ENCODE assay signal across 8 mouse cellular contexts in genomic region chr11:43617924-43618323, GRCm38 (mm10). TPM values are rescaled to one million over a fixed set of nuclear protein-coding genes. Genes with fewer than 3 reads are reported as not detected.
DNase-seq lines count a peak whose midpoint lies in the region; ATAC-seq and TF ChIP-seq lines count a peak whose summit lies in the region.

No protein-coding gene starts in this region.

- WGBS in lung, postnatal 0 days = 33% methylated on average over 5 of the region's 5 CpGs
- WGBS in hindbrain, embryonic 12.5 days = 35% methylated on average over 5 of the region's 5 CpGs
- WGBS in neural tube, embryonic 14.5 days = 29% methylated on average over 5 of the region's 5 CpGs

- H3K27ac ChIP-seq in lung, postnatal 0 days (ENCODE audit: low read length) = no peak overlapping the region; the same call in 1 of the 2 replicates
- H3K27ac ChIP-seq in hindbrain, embryonic 12.5 days = peak overlapping the region; percentile 46; the same call in 1 of the 2 replicates
- peak overlapping the region; percentile 55; the same call in 1 of the 2 replicates for H3K27ac ChIP-seq in neural tube, embryonic 14.5 days (ENCODE audit: low read depth, low read length)

- peak; percentile 65 for DNase-seq in lung, postnatal 0 days (ENCODE audit: low spot score)
- DNase-seq in lung, postnatal 36 days = no peak
- DNase-seq in heart, adult 18-20 months = peak; percentile 63 to 70
- no peak for DNase-seq in ovary, adult 18-20 months (ENCODE audit: low spot score)

- H3K4me2 ChIP-seq in lung, postnatal 0 days (replicated peaks; ENCODE audit: low read depth, low read length) = no peak overlapping the region
- no peak overlapping the region for H3K4me2 ChIP-seq in hindbrain, embryonic 12.5 days (replicated peaks)
- no peak overlapping the region for H3K4me2 ChIP-seq in neural tube, embryonic 14.5 days (ENCODE audit: low read depth, low read length)

- H3K9ac ChIP-seq in lung, postnatal 0 days (replicated peaks; ENCODE audit: low read depth) = no peak overlapping the region
- no peak overlapping the region for H3K9ac ChIP-seq in hindbrain, embryonic 12.5 days
- no peak overlapping the region for H3K9ac ChIP-seq in neural tube, embryonic 14.5 days (replicated peaks; ENCODE audit: low read depth, low read length)

- peak; percentile 70 for ATAC-seq in lung, postnatal 0 days
- ATAC-seq in hindbrain, embryonic 12.5 days (ENCODE audit: low FRiP score) = peak; percentile 59
- ATAC-seq in neural tube, embryonic 14.5 days (ENCODE audit: low read depth) = peak; percentile 64; the same call in 1 of the 2 replicates
- ATAC-seq in cerebellum, adult (ENCODE audit: insufficient number of reproducible peaks, low FRiP score, low TSS enrichment) = no peak
- ATAC-seq in megakaryocyte progenitor cell, adult 5-6 weeks (replicated peaks; ENCODE audit: poor library complexity) = no peak

- no peaks in the 10 kb centered on the region for H3K27me3 ChIP-seq in lung, postnatal 0 days (replicated peaks; ENCODE audit: insufficient read depth, low read length)
- H3K27me3 ChIP-seq in hindbrain, embryonic 12.5 days = no peaks in the 10 kb centered on the region
- no peaks in the 10 kb centered on the region for H3K27me3 ChIP-seq in neural tube, embryonic 14.5 days (ENCODE audit: control insufficient read depth, insufficient read depth, low read length)

- TF ChIP-seq EP300 in lung, postnatal 0 days (IDR thresholded peaks at IDR 0.05) = no peak

- H3K4me3 ChIP-seq in lung, postnatal 0 days (ENCODE audit: low read depth, low read length) = no peak overlapping the region
- no peak overlapping the region for H3K4me3 ChIP-seq in hindbrain, embryonic 12.5 days
- H3K4me3 ChIP-seq in neural tube, embryonic 14.5 days (ENCODE audit: low read depth, low read length) = no peak overlapping the region

- no peak for TF ChIP-seq CTCF in lung, postnatal 0 days (IDR thresholded peaks at IDR 0.05)

- no peaks in the 10 kb centered on the region for H3K36me3 ChIP-seq in lung, postnatal 0 days (ENCODE audit: insufficient read depth, low read length)
- H3K36me3 ChIP-seq in hindbrain, embryonic 12.5 days = no peaks in the 10 kb centered on the region
- no peaks in the 10 kb centered on the region for H3K36me3 ChIP-seq in neural tube, embryonic 14.5 days (ENCODE audit: control insufficient read depth, insufficient read depth, low read length)

- no peaks in the 10 kb centered on the region for H3K9me3 ChIP-seq in lung, postnatal 0 days (ENCODE audit: low read length)
- no peaks in the 10 kb centered on the region for H3K9me3 ChIP-seq in hindbrain, embryonic 12.5 days (replicated peaks)
- no peaks in the 10 kb centered on the region for H3K9me3 ChIP-seq in neural tube, embryonic 14.5 days (ENCODE audit: control insufficient read depth, low read length)

- H3K4me1 ChIP-seq in lung, postnatal 0 days (ENCODE audit: insufficient read depth, low read depth, low read length) = no peaks in the 10 kb centered on the region
- peaks cover 19% of the 10 kb centered on the region for H3K4me1 ChIP-seq in hindbrain, embryonic 12.5 days
- peaks cover 9% of the 10 kb centered on the region; the same call in 1 of the 2 replicates for H3K4me1 ChIP-seq in neural tube, embryonic 14.5 days (ENCODE audit: control insufficient read depth, insufficient read depth, low read length)

RNA-seq across cellular contexts. Expression of gene Fabp6, which starts 16.6 kb away (rescaled TPM):
- 0.47 TPM in 1 of 2 replicates, not detected in the other for polyA plus RNA-seq in lung, postnatal 0 days (2015; fragmentation: Nextera tagmentation; extraction: Ambion mirVana)
- not detected for total RNA-seq in heart, adult 18-20 months (2021)
- not detected in 2 replicates for polyA plus RNA-seq in hindbrain, embryonic 12.5 days (2016; fragmentation: Nextera tagmentation; extraction: Ambion mirVana)
- not detected in 2 replicates for polyA plus RNA-seq in neural tube, embryonic 14.5 days (2014; fragmentation: Nextera tagmentation; extraction: Ambion mirVana)
- total RNA-seq in megakaryocyte progenitor cell, adult 5-6 weeks (2015) = not detected in 2 replicates
- not detected in 2 replicates for total RNA-seq in megakaryocyte progenitor cell, adult 5-6 weeks (2017)

RNA-seq across cellular contexts. Expression of gene 4933415A04Rik, which starts 31.1 kb away (rescaled TPM):
- polyA plus RNA-seq in lung, postnatal 0 days (2015; fragmentation: Nextera tagmentation; extraction: Ambion mirVana) = 2.9 and 3.9 TPM in 2 replicates
- under 1 TPM; 0.20 to 0.36 TPM for total RNA-seq in heart, adult 18-20 months (2021)
- 6.5 and 8.1 TPM in 2 replicates for polyA plus RNA-seq in hindbrain, embryonic 12.5 days (2016; fragmentation: Nextera tagmentation; extraction: Ambion mirVana)
- polyA plus RNA-seq in neural tube, embryonic 14.5 days (2014; fragmentation: Nextera tagmentation; extraction: Ambion mirVana) = 3.8 and 4.4 TPM in 2 replicates
- total RNA-seq in megakaryocyte progenitor cell, adult 5-6 weeks (2015) = not detected in 2 replicates
- not detected in 2 replicates for total RNA-seq in megakaryocyte progenitor cell, adult 5-6 weeks (2017)

Comparison
In these comparisons a context has a peak if more than half of its experiments do, and no peak if none do; other contexts are left out.
1. DNase-seq: peak in lung, postnatal 0 days (single experiment) and heart, adult 18-20 months (2 of 2); none in lung, postnatal 36 days (single experiment) and ovary, adult 18-20 months (single experiment).
2. ATAC-seq: peak in lung, postnatal 0 days (single experiment), hindbrain, embryonic 12.5 days (single experiment) and neural tube, embryonic 14.5 days (single experiment); none in cerebellum, adult (single experiment) and megakaryocyte progenitor cell, adult 5-6 weeks (single experiment).